Mouse (Mus musculus): ENCODE data around the gene Ddx25. TPM values are rescaled to one million over a fixed set of nuclear protein-coding genes. Genes with fewer than 3 reads are reported as not detected.

Ddx25 gene
- polyA plus RNA-seq (2015; fragmentation: Nextera tagmentation; extraction: Ambion mirVana), result 0.96 and 0.97 TPM in 2 replicates

DNA sequence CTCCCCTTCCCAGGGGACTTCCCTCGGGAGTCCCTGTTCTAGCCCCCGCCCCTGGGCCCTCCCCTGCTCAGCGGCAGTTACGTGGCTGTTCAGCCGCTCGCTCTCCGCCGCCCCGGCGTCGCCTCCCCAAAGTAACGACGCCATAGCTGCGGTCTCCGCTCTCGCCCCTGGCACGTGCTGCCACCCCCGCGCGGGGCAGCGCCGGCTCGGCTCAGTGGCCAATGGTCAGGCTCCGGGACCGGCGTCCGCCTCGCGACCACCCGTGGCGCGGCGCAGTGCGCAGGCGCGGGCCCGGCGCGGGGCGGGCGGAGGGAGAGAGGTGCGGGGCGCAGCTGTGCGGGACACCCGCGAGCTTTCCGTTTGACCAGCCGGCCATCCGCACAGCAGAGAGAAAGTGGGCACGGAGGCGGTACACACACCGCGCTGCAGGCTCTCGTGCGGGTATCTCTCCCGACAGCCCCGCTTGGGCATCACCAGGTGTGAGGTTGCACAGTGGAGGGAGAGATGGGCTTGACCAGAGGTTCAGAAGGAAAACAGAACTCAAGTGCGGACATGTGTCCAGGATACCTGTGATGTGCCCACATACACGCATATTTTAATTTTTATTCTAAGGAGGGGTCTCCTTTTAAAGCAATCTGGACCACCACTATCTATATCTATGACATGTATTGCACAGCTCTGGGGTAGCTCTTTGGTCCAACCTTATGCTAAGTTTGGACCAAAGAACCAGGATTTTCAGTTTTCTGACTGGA is at the start of gene Ddx25, which contains the start of gene Pus3:
TSS of gene Ddx25 (minus strand) at position 272 of the 752 bp plus-strand sequence.
TSS of gene Pus3 (plus strand) at position 339 of the 752 bp plus-strand sequence.
- no peak for TF ChIP-seq CTCF (IDR thresholded peaks at IDR 0.05; ENCODE audit: low read depth)
- no peaks in the 10 kb centered on the region for H3K9me3 ChIP-seq (replicated peaks; ENCODE audit: low read length)
- WGBS, result 1% methylated on average over 49 of the region's 59 CpGs
- 0 out of 2 replicates have a peak, but pooled peaks cover 5% of the 10 kb centered on the region for H3K27me3 ChIP-seq (ENCODE audit: insufficient read depth, low read length)
- H3K36me3 ChIP-seq (ENCODE audit: insufficient read depth, low read length), result peaks cover 6% of the 10 kb centered on the region; the same call in 1 of the 2 replicates
- peak within 1 kb of the TSS; percentile 87 for H3K4me2 ChIP-seq (ENCODE audit: low read length)
- peaks cover 12% of the 10 kb centered on the region for H3K4me1 ChIP-seq (replicated peaks; ENCODE audit: insufficient read depth, low read length)
- ATAC-seq (replicated peaks; ENCODE audit: low FRiP score, low read depth) (peak; percentile 63), DNase-seq (ENCODE audit: low spot score) (no peak)
- H3K9ac ChIP-seq (ENCODE audit: low read depth, low read length), result peak within 1 kb of the TSS; percentile 51
- H3K4me3 ChIP-seq (replicated peaks; ENCODE audit: low read depth, low read length), result peak within 1 kb of the TSS; percentile 60
- peak within 1 kb of the TSS; percentile 25; the same call in 1 of the 2 replicates for H3K27ac ChIP-seq

GRCm38 (mm10) chr9:35607647-35608405 is 49.5 kb upstream of the Ddx25 start:
- H3K4me1 ChIP-seq (replicated peaks; ENCODE audit: insufficient read depth, low read length), result no peaks in the 10 kb centered on the region
- DNase-seq (ENCODE audit: low spot score) (no peak), ATAC-seq (replicated peaks; ENCODE audit: low FRiP score, low read depth) (no peak)
- 69% methylated on average over 8 of the region's 8 CpGs for WGBS
- H3K27me3 ChIP-seq (ENCODE audit: insufficient read depth, low read length), result no peaks in the 10 kb centered on the region
- no peak overlapping the region for H3K4me2 ChIP-seq (ENCODE audit: low read length)
- no peak for TF ChIP-seq CTCF (IDR thresholded peaks at IDR 0.05; ENCODE audit: low read depth)
- no peak overlapping the region for H3K9ac ChIP-seq (ENCODE audit: low read depth, low read length)
- no peak overlapping the region for H3K4me3 ChIP-seq (replicated peaks; ENCODE audit: low read depth, low read length)
- no peaks in the 10 kb centered on the region for H3K9me3 ChIP-seq (replicated peaks; ENCODE audit: low read length)
- no peak overlapping the region for H3K27ac ChIP-seq
- H3K36me3 ChIP-seq (ENCODE audit: insufficient read depth, low read length), result no peaks in the 10 kb centered on the region

GRCm38 (mm10) chr9:35592903-35593302 is 34.6 kb upstream of the Ddx25 start:
- H3K9me3 ChIP-seq (replicated peaks; ENCODE audit: low read length), result no peaks in the 10 kb centered on the region
- 4% methylated on average over 2 of the region's 2 CpGs for WGBS
- ATAC-seq (replicated peaks; ENCODE audit: low FRiP score, low read depth) (peak; percentile 61; the same call in 1 of the 2 replicates), DNase-seq (ENCODE audit: low spot score) (peak; percentile 76)
- no peaks in the 10 kb centered on the region for H3K36me3 ChIP-seq (ENCODE audit: insufficient read depth, low read length)
- no peak overlapping the region for H3K9ac ChIP-seq (ENCODE audit: low read depth, low read length)
- no peak overlapping the region for H3K4me3 ChIP-seq (replicated peaks; ENCODE audit: low read depth, low read length)
- no peaks in the 10 kb centered on the region for H3K4me1 ChIP-seq (replicated peaks; ENCODE audit: insufficient read depth, low read length)
- peak; percentile 81 for TF ChIP-seq CTCF (IDR thresholded peaks at IDR 0.05; ENCODE audit: low read depth)
- H3K4me2 ChIP-seq (ENCODE audit: low read length), result no peak overlapping the region
- H3K27ac ChIP-seq, result no peak overlapping the region
- no peaks in the 10 kb centered on the region for H3K27me3 ChIP-seq (ENCODE audit: insufficient read depth, low read length)

- no peak for ATAC-seq (replicated peaks; ENCODE audit: low FRiP score, low read depth)
- H3K9ac ChIP-seq (ENCODE audit: low read depth, low read length), result no peak overlapping the region
- H3K27me3 ChIP-seq (ENCODE audit: insufficient read depth, low read length), result no peaks in the 10 kb centered on the region
- no peak overlapping the region for H3K27ac ChIP-seq
- no peak for TF ChIP-seq CTCF (IDR thresholded peaks at IDR 0.05; ENCODE audit: low read depth)
- H3K36me3 ChIP-seq (ENCODE audit: insufficient read depth, low read length), result no peaks in the 10 kb centered on the region
- no peak for DNase-seq (ENCODE audit: low spot score)
- H3K4me3 ChIP-seq (replicated peaks; ENCODE audit: low read depth, low read length), result no peak overlapping the region
- no peak overlapping the region for H3K4me2 ChIP-seq (ENCODE audit: low read length)
- H3K4me1 ChIP-seq (replicated peaks; ENCODE audit: insufficient read depth, low read length), result no peaks in the 10 kb centered on the region
- WGBS, result 78% methylated on average over 1 of the region's 1 CpGs
- no peaks in the 10 kb centered on the region for H3K9me3 ChIP-seq (replicated peaks; ENCODE audit: low read length)
Observed at GRCm38 (mm10) chr9:35587674-35588073, 29.3 kb upstream of the Ddx25 start.

GRCm38 (mm10) chr9:35574416-35574815 is 16.1 kb upstream of the Ddx25 start:
- peak overlapping the region; percentile 46 for H3K4me2 ChIP-seq (ENCODE audit: low read length)
- no peaks in the 10 kb centered on the region for H3K4me1 ChIP-seq (replicated peaks; ENCODE audit: insufficient read depth, low read length)
- H3K9ac ChIP-seq (ENCODE audit: low read depth, low read length), result 0 out of 2 replicates have a peak overlapping the region, but pooled peaks have one; percentile 31
- no peak overlapping the region for H3K27ac ChIP-seq
- DNase-seq (ENCODE audit: low spot score), result no peak
- H3K9me3 ChIP-seq (replicated peaks; ENCODE audit: low read length), result no peaks in the 10 kb centered on the region
- no peak for ATAC-seq (replicated peaks; ENCODE audit: low FRiP score, low read depth)
- no peak for TF ChIP-seq CTCF (IDR thresholded peaks at IDR 0.05; ENCODE audit: low read depth)
- WGBS, result 3% methylated on average over 32 of the region's 32 CpGs
- no peaks in the 10 kb centered on the region for H3K36me3 ChIP-seq (ENCODE audit: insufficient read depth, low read length)
- 0 out of 2 replicates have a peak overlapping the region, but pooled peaks have one; percentile 9 for H3K4me3 ChIP-seq (replicated peaks; ENCODE audit: low read depth, low read length)
- no peaks in the 10 kb centered on the region for H3K27me3 ChIP-seq (ENCODE audit: insufficient read depth, low read length)

DNA sequence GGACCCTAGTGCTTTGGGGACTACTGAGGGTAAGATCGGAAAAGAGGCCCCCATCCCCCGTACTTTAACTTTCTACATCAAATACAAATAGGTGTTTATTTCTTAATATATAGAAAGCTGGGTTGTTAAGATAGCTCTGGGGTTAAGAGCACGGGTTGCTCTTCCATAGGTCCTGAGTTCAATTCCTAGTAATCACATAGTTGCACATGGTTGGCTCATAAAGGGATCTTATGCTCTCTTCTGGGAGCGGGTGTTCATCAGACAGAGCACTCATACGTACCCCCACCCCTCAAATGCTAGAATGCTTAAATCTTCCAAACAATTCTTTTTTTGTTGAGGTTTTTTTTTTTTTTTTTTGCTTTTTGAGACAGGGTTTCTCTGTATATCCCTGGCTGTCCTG is 12.3 kb upstream of the Ddx25 start:
- Histone ChIP-seq H3K4me3 (replicated peaks; ENCODE audit: low read depth, low read length) (peak overlapping the region; percentile 60), H3K36me3 (ENCODE audit: insufficient read depth, low read length) (0 out of 2 replicates have a peak, but pooled peaks cover 3% of the 10 kb centered on the region), H3K9ac (ENCODE audit: low read depth, low read length) (no peak overlapping the region; the same call in 1 of the 2 replicates), H3K9me3 (replicated peaks; ENCODE audit: low read length) (no peaks in the 10 kb centered on the region), H3K27ac (no peak overlapping the region), H3K4me2 (ENCODE audit: low read length) (peak overlapping the region; percentile 55), H3K4me1 (replicated peaks; ENCODE audit: insufficient read depth, low read length) (no peaks in the 10 kb centered on the region), H3K27me3 (ENCODE audit: insufficient read depth, low read length) (no peaks in the 10 kb centered on the region)
- ATAC-seq (replicated peaks; ENCODE audit: low FRiP score, low read depth) (no peak), DNase-seq (ENCODE audit: low spot score) (no peak)
- 9% methylated on average over 5 of the region's 5 CpGs for WGBS
- TF ChIP-seq CTCF (IDR thresholded peaks at IDR 0.05; ENCODE audit: low read depth), result no peak
